In the genomic region with DNA sequence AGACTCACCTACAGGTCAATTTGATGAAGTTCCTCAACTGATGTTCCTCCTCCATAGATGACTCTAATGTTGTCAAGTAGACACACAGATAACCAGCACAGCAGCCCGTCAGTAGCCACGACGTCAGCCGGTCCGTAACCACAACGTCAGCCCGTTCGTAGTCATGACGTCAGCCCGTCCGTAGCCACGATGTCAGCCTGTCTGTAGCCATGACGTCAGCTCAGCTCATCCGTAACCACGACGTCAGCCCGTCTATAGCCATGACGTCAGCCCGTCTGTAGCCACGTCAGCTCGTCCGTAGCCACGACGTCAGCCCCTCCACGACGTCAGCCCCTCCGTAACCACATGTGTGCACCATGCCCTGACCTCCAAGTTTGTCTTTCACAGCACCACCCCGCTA, we compare ENCODE assay signal across 20 mouse cellular contexts.
A peak's percentile ranks its signal among the peaks of the same experiment; 100 is the strongest.
DNase-seq lines count a peak whose midpoint lies in the region; ATAC-seq and TF ChIP-seq lines count a peak whose summit lies in the region.
"Had no signal": no experiment of that assay in that cellular context is flagged by ENCODE, and none has a peak within 500 bp of the region (broad histone marks: within the 10 kb centered on the region; RNA-seq: fewer than 3 reads in every experiment).

No protein-coding gene starts in this region.

- no peaks in the 10 kb centered on the region for H3K9me3 ChIP-seq in heart, postnatal 0 days (replicated peaks; ENCODE audit: control insufficient read depth, low read length)
- H3K9me3 ChIP-seq in megakaryocyte, embryonic 14.5 days, result peaks cover 12% of the 10 kb centered on the region
- H3K9me3 ChIP-seq: forebrain, embryonic 10.5 days; limb, embryonic 12.5 days; liver, embryonic 12.5 days had no signal

- DNase-seq in adrenal gland, adult 8-10 months, result peak; percentile 1
- no peak for DNase-seq in adrenal gland, postnatal 4 days (ENCODE audit: low spot score in 2 of 2)
- peak; percentile 1 for DNase-seq in heart, postnatal 0 days (ENCODE audit: low spot score)
- DNase-seq in heart, adult 18-20 months, result no peak
- DNase-seq: cerebellum, adult 11-12 months; cerebellum, postnatal 14 days; gastrocnemius, adult 2 months; kidney, postnatal 36 days; lung, adult 2 months; retina, postnatal 1 day had no signal

- TF ChIP-seq EP300 in heart, postnatal 0 days (IDR thresholded peaks at IDR 0.05; ENCODE audit: low read depth), result no peak

- H3K27ac ChIP-seq in heart, postnatal 0 days (ENCODE audit: low read depth), result no peak overlapping the region
- H3K27ac ChIP-seq: forebrain, embryonic 10.5 days; gastrocnemius, adult 2 months; limb, embryonic 12.5 days; liver, embryonic 12.5 days; stomach, postnatal 0 days had no signal

- no peak for TF ChIP-seq POLR2A in myocyte (IDR thresholded peaks at IDR 0.05; ENCODE audit: insufficient read length, low read depth)

- no peak for TF ChIP-seq CTCF in heart, postnatal 0 days (IDR thresholded peaks at IDR 0.05; ENCODE audit: low read depth)

- H3K4me3 ChIP-seq in heart, postnatal 0 days (ENCODE audit: low read depth, low read length), result no peak overlapping the region
- peak overlapping the region; percentile 80 for H3K4me3 ChIP-seq in megakaryocyte, embryonic 14.5 days (replicated peaks)
- H3K4me3 ChIP-seq in myocyte, result no peak overlapping the region
- H3K4me3 ChIP-seq: forebrain, embryonic 10.5 days; gastrocnemius, adult 2 months; limb, embryonic 12.5 days; liver, embryonic 12.5 days had no signal

- no peaks in the 10 kb centered on the region for H3K79me2 ChIP-seq in myocyte (ENCODE audit: control insufficient read depth, insufficient read depth)

- H3K36me3 ChIP-seq in heart, postnatal 0 days (replicated peaks; ENCODE audit: control insufficient read depth, insufficient read depth, low read length), result peaks cover 22% of the 10 kb centered on the region
- H3K36me3 ChIP-seq in megakaryocyte, embryonic 14.5 days (replicated peaks; ENCODE audit: low read length), result peaks cover 3% of the 10 kb centered on the region
- H3K36me3 ChIP-seq in myocyte (ENCODE audit: control insufficient read depth, insufficient read depth), result no peaks in the 10 kb centered on the region
- H3K36me3 ChIP-seq: forebrain, embryonic 10.5 days; liver, embryonic 12.5 days had no signal

- no peak for ATAC-seq in heart, postnatal 0 days (ENCODE audit: insufficient read depth, low read depth)
- ATAC-seq in megakaryocyte, adult 5-6 weeks (ENCODE audit: poor library complexity, severe bottlenecking), result no peak
- ATAC-seq: hindbrain, embryonic 16.5 days; intestine, embryonic 16.5 days; liver, embryonic 12.5 days; midbrain, embryonic 16.5 days had no signal

- no peaks in the 10 kb centered on the region for H3K27me3 ChIP-seq in heart, postnatal 0 days (ENCODE audit: control insufficient read depth, insufficient read depth, low read length)
- peaks cover 40% of the 10 kb centered on the region for H3K27me3 ChIP-seq in megakaryocyte, embryonic 14.5 days (replicated peaks)
- no peaks in the 10 kb centered on the region for H3K27me3 ChIP-seq in myocyte (ENCODE audit: control insufficient read depth, insufficient read depth, insufficient read length)
- H3K27me3 ChIP-seq: limb, embryonic 12.5 days; liver, embryonic 12.5 days had no signal

- peaks cover 13% of the 10 kb centered on the region for H3K4me1 ChIP-seq in heart, postnatal 0 days (ENCODE audit: control insufficient read depth, insufficient read depth)
- peaks cover 40% of the 10 kb centered on the region for H3K4me1 ChIP-seq in megakaryocyte, embryonic 14.5 days
- H3K4me1 ChIP-seq: liver, embryonic 12.5 days had no signal

- no peak overlapping the region for H3K9ac ChIP-seq in heart, postnatal 0 days (replicated peaks; ENCODE audit: low read depth, low read length)
- H3K9ac ChIP-seq: limb, embryonic 12.5 days; liver, embryonic 12.5 days had no signal

- no peak overlapping the region for H3ac ChIP-seq in myocyte (ENCODE audit: control insufficient read depth, insufficient read length)

- no peak overlapping the region for H3K4me2 ChIP-seq in heart, postnatal 0 days (ENCODE audit: low read depth, low read length)
- H3K4me2 ChIP-seq in myocyte (ENCODE audit: low read depth), result no peak overlapping the region
- H3K4me2 ChIP-seq: limb, embryonic 12.5 days; liver, embryonic 12.5 days had no signal

- WGBS in heart, postnatal 0 days, result 90% methylated on average over 28 of the region's 28 CpGs

TF ChIP-seq in myocyte, 11 proteins besides CTCF, POLR2A, EP300 and RAD21:
- TF ChIP-seq SRF (IDR thresholded peaks at IDR 0.05; ENCODE audit: control insufficient read depth, insufficient read length, low read depth) (no peak), MAX (IDR thresholded peaks at IDR 0.05; ENCODE audit: low read depth) (no peak), MYOD1 (IDR thresholded peaks at IDR 0.05; ENCODE audit: control insufficient read depth in 1 of 3, insufficient read length in 2 of 3, low read depth in 2 of 3) (peak in 1 of 3 experiments; percentile 36), TCF3 (IDR thresholded peaks at IDR 0.05; ENCODE audit: insufficient read length, low read depth) (no peak), E2F4 (IDR thresholded peaks at IDR 0.05; ENCODE audit: insufficient read depth) (no peak), USF1 (IDR thresholded peaks at IDR 0.05; ENCODE audit: low read depth) (no peak), POLR2AphosphoS2 (IDR thresholded peaks at IDR 0.05; ENCODE audit: insufficient read length, low read depth) (peak; percentile 94), REST (IDR thresholded peaks at IDR 0.05; ENCODE audit: insufficient read depth, insufficient read length) (no peak), MYOG (IDR thresholded peaks at IDR 0.05; ENCODE audit: control insufficient read depth in 1 of 3, insufficient read depth in 1 of 3, insufficient read length in 2 of 3, low read depth in 2 of 3) (peak in 1 of 3 experiments; percentile 7), TCF12 (IDR thresholded peaks at IDR 0.05; ENCODE audit: insufficient read depth, poor library complexity, severe bottlenecking) (no peak)

Comparison
In these comparisons a context has a peak if more than half of its experiments do, and no peak if none do; other contexts are left out.
1. DNase-seq: peak in adrenal gland, adult 8-10 months (single experiment) and heart, postnatal 0 days (single experiment); none in adrenal gland, postnatal 4 days (0 of 2) and heart, adult 18-20 months (0 of 2).